Mouse (Mus musculus): ENCODE results near the gene Olfr777. TPM values are rescaled to one million over a fixed set of nuclear protein-coding genes. Genes with fewer than 3 reads are reported as not detected.

Olfr777 gene
- not detected in 2 replicates for polyA plus RNA-seq (2015; fragmentation: Nextera tagmentation; extraction: Ambion mirVana)

DNA sequence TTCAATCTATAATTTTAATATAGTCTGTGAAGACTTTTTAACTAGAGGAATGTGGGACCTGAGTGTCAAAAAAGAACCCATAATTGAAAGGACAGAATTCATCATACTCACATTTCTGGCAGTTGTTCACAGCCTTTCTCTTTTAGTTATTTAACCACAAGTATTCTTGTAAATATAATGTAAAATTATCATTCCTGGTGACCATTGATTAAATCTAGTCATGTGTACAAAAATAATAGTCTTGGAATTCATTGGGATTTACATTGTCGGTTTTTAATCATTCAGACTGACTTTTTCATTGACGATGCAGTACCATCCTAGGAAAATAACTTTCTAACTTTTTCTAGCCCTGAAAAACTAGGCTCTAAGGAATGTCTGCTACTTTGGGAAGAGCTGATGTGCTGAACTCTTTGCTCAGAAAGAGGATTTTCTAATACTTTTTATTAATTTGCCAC is at the start of gene Olfr777:
TSS of gene Olfr777 (minus strand) at position 405 of the 455 bp plus-strand sequence.

DNA sequence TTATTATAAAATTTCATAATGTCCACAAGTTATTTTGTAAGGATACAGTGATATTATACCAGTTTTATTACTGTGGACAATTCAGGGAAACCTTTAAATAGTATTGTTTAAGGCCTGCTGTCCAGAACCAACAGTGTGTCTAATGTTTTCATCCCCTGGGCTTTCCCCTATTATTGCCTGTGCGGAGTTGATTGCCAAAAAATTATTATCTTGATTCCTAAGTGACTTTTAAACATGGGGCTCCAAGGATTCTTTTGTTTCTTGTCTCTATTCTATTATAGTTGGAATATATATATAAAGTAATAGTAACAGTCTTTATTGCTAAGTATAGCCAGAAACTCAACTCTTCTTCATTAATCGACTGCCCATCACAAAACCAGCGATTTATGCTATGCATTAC is 46.5 kb upstream of the Olfr777 start, which contains the start of gene Olfr780:
TSS of gene Olfr780 (plus strand) at position 301 of the 400 bp plus-strand sequence.

DNA sequence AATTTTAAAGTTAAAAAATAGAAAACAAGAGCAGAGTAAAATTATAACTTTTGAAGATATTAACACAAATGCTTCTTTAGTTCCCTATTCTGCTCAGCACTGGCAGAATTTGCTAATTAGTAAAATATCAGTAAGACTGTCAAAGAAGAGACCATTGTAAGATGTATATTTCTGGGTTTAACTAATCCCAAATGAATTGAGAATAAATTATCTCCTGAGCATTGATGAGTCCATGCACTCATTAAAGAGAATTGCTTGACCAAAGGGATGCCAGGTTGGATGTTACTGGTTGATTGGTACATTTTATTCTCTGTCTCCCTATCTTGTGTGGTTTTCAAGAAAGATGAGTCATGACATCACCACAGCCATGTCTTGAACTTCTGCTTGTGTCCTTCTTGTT is 12.5 kb downstream of the Olfr777 start, which contains the start of gene Olfr776:
TSS of gene Olfr776 (plus strand) at position 301 of the 400 bp plus-strand sequence.

DNA sequence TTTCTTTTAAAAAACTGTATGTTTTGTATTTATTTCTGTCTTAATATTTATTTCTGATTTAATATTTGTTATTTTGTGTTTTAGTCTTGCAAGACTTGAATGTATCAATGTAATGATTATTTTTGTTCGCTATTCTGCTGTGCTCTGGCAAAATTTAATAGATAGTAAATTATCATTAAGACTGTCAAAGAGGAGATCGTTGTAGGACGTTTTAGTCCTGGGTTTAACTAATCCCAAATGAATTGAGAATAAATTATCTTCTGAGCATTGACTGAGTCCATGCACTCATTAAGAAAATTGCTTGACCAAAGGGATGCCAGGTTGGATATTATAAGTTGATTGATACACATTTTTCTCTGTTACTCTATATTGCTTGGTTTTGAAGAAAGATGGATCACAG is 23.2 kb downstream of the Olfr777 start, which contains the start of gene Olfr775:
TSS of gene Olfr775 (plus strand) at position 301 of the 400 bp plus-strand sequence.

DNA sequence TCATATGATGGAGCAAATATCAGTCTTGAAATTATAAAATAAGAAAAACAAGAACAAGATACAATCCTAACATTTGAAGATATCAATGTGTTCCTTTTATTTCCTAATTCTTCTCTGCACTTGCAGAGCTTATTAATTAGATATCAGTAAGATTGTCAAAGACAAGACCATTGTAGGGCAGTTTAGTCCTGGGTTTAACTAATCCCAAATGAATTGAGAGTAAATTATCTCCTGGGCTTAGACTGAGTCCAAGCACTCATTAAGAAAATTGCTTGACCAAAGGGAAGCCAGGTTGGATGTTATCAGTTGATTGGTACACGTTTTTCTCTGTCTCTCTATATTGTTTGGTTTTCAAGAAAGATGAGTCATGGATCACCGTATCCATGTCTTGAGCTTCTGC is 35.4 kb downstream of the Olfr777 start, which contains the start of gene Olfr774:
TSS of gene Olfr774 (plus strand) at position 301 of the 400 bp plus-strand sequence.

Other genes starting within 250 kb of the Olfr777 start
- not detected in 2 replicates for gene Olfr764-ps1, start 231.6 kb downstream of the Olfr777 start, polyA plus RNA-seq (2015; fragmentation: Nextera tagmentation; extraction: Ambion mirVana)
- not detected in 2 replicates for gene Olfr765, start 221.5 kb downstream of the Olfr777 start, polyA plus RNA-seq (2015; fragmentation: Nextera tagmentation; extraction: Ambion mirVana)
- gene Olfr766-ps1, start 202.5 kb downstream of the Olfr777 start, polyA plus RNA-seq (2015; fragmentation: Nextera tagmentation; extraction: Ambion mirVana) = not detected in 2 replicates
- gene Olfr767, start 188.6 kb downstream of the Olfr777 start, polyA plus RNA-seq (2015; fragmentation: Nextera tagmentation; extraction: Ambion mirVana) = not detected in 2 replicates
- gene Olfr768, start 172.1 kb downstream of the Olfr777 start, polyA plus RNA-seq (2015; fragmentation: Nextera tagmentation; extraction: Ambion mirVana) = not detected in 2 replicates
- gene Olfr769, start 153.6 kb downstream of the Olfr777 start, polyA plus RNA-seq (2015; fragmentation: Nextera tagmentation; extraction: Ambion mirVana) = not detected in 2 replicates
- gene Olfr770, start 132.5 kb downstream of the Olfr777 start, polyA plus RNA-seq (2015; fragmentation: Nextera tagmentation; extraction: Ambion mirVana) = not detected in 2 replicates
- not detected in 2 replicates for gene Olfr771, start 106.7 kb downstream of the Olfr777 start, polyA plus RNA-seq (2015; fragmentation: Nextera tagmentation; extraction: Ambion mirVana)
- not detected in 2 replicates for gene Olfr772, start 93.6 kb downstream of the Olfr777 start, polyA plus RNA-seq (2015; fragmentation: Nextera tagmentation; extraction: Ambion mirVana)
- not detected in 2 replicates for gene Olfr773, start 84.1 kb downstream of the Olfr777 start, polyA plus RNA-seq (2015; fragmentation: Nextera tagmentation; extraction: Ambion mirVana)
- gene Olfr774, start 35.3 kb downstream of the Olfr777 start, polyA plus RNA-seq (2015; fragmentation: Nextera tagmentation; extraction: Ambion mirVana) = not detected in 2 replicates
- gene Olfr775, start 23.1 kb downstream of the Olfr777 start, polyA plus RNA-seq (2015; fragmentation: Nextera tagmentation; extraction: Ambion mirVana) = not detected in 2 replicates
- not detected in 2 replicates for gene Olfr776, start 12.4 kb downstream of the Olfr777 start, polyA plus RNA-seq (2015; fragmentation: Nextera tagmentation; extraction: Ambion mirVana)
- gene Olfr780, start 46.6 kb upstream of the Olfr777 start, polyA plus RNA-seq (2015; fragmentation: Nextera tagmentation; extraction: Ambion mirVana) = not detected in 2 replicates
- gene Olfr781, start 57.4 kb upstream of the Olfr777 start, polyA plus RNA-seq (2015; fragmentation: Nextera tagmentation; extraction: Ambion mirVana) = not detected in 2 replicates
- not detected in 2 replicates for gene Olfr782, start 77.4 kb upstream of the Olfr777 start, polyA plus RNA-seq (2015; fragmentation: Nextera tagmentation; extraction: Ambion mirVana)
- 0.04 TPM in 1 of 2 replicates, not detected in the other for gene Olfr784, start 112.6 kb upstream of the Olfr777 start, polyA plus RNA-seq (2015; fragmentation: Nextera tagmentation; extraction: Ambion mirVana)
- not detected in 2 replicates for gene Olfr785, start 133.9 kb upstream of the Olfr777 start, polyA plus RNA-seq (2015; fragmentation: Nextera tagmentation; extraction: Ambion mirVana)
- gene Olfr786, start 155.8 kb upstream of the Olfr777 start, polyA plus RNA-seq (2015; fragmentation: Nextera tagmentation; extraction: Ambion mirVana) = not detected in 2 replicates
- gene Olfr787, start 190.4 kb upstream of the Olfr777 start, polyA plus RNA-seq (2015; fragmentation: Nextera tagmentation; extraction: Ambion mirVana) = not detected in 2 replicates
- not detected in 2 replicates for gene Olfr788, start 199.5 kb upstream of the Olfr777 start, polyA plus RNA-seq (2015; fragmentation: Nextera tagmentation; extraction: Ambion mirVana)
- gene Olfr789, start 213.3 kb upstream of the Olfr777 start, polyA plus RNA-seq (2015; fragmentation: Nextera tagmentation; extraction: Ambion mirVana) = not detected in 2 replicates
- not detected in 2 replicates for gene Olfr790, start 227.0 kb upstream of the Olfr777 start, polyA plus RNA-seq (2015; fragmentation: Nextera tagmentation; extraction: Ambion mirVana)

Measured in adrenal gland, postnatal 0 days (tissue).